Mouse (Mus musculus): ENCODE measurements around the gene Dctn1.

- TF ChIP-seq POLR2A (IDR thresholded peaks at IDR 0.05; ENCODE audit: borderline replicate concordance, insufficient read depth, low read length) (no peak), CTCF (IDR thresholded peaks at IDR 0.05; ENCODE audit: borderline replicate concordance, insufficient read depth, low read depth, low read length) (no peak)
Measured at GRCm38 (mm10) chr6:83169872-83170271, 4.2 kb downstream of the Dctn1 start.
